14 mouse cellular contexts compared by ENCODE assay signal in the genomic region with DNA sequence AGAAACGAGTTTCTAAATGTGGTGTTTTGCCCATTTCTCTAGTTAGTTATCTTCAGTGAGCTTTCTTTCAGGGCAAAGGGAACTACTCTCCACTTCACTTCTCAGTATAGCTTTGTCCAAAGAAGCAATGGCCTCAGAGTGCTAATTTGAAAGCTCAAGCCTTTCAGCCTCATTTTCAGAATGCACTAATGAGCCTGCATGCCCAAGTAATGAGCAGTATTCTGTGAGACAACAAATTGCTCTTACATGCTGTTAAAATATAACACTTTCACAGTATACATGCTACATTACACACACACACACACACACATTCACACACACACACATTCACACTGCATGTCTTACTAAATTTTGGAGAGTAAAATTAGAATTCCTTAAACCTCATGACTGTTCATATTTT.
"Had no signal": no experiment of that assay in that cellular context is flagged by ENCODE, and none has a peak within 500 bp of the region (broad histone marks: within the 10 kb centered on the region; RNA-seq: fewer than 3 reads in every experiment).

No protein-coding gene starts in this region.

- H3K4me2 ChIP-seq: limb, embryonic 12.5 days; liver, embryonic 13.5 days; lung, embryonic 15.5 days; midbrain, embryonic 11.5 days had no signal

- H3K4me3 ChIP-seq: limb, embryonic 12.5 days; liver, embryonic 13.5 days; lung, embryonic 15.5 days; megakaryocyte, embryonic 14.5 days had no signal

- H3K27ac ChIP-seq: limb, embryonic 12.5 days; liver, embryonic 13.5 days; lung, embryonic 15.5 days; macrophage had no signal

- H3K36me3 ChIP-seq: limb, embryonic 12.5 days; liver, embryonic 13.5 days; lung, embryonic 15.5 days had no signal

- H3K4me1 ChIP-seq: limb, embryonic 12.5 days; liver, embryonic 13.5 days; lung, embryonic 15.5 days; megakaryocyte, embryonic 14.5 days had no signal

- H3K27me3 ChIP-seq: limb, embryonic 12.5 days; liver, embryonic 13.5 days; lung, embryonic 15.5 days; megakaryocyte, embryonic 14.5 days had no signal

- DNase-seq: kidney, adult 18-20 months; kidney, postnatal 25 days; layer of hippocampus, adult 9-11 months; layer of hippocampus, postnatal 36 days; liver; liver, embryonic 13.5 days; liver, postnatal 0 days; lung, postnatal 14 days; thymus, postnatal 4 days had no signal

- H3K9me3 ChIP-seq: limb, embryonic 12.5 days; liver, embryonic 13.5 days; lung, embryonic 15.5 days; megakaryocyte, embryonic 14.5 days had no signal

- H3K9ac ChIP-seq: limb, embryonic 12.5 days; liver, embryonic 13.5 days; liver, postnatal 0 days; lung, embryonic 15.5 days had no signal

- ATAC-seq: liver, postnatal 0 days had no signal
